Mouse (Mus musculus) heart, postnatal 4 days (tissue): ENCODE results near the gene Immt. TPM values are rescaled to one million over a fixed set of nuclear protein-coding genes. Genes with fewer than 3 reads are reported as not detected.
"Not testable (repeated sequence)": the region's sequence is repeated elsewhere in the genome, so short reads cannot be mapped to it uniquely, and the experiment has no call there.

Experiments
- DNase-seq: peaks from one replicate; pipeline ENCODE4 v3.0.0; 2021
- total RNA-seq, 2 experiments: library from RNA; stranded (reverse); gene quantifications; 2 replicates each; pipeline ENCODE4 v1.2.3; 2021

Immt gene
- total RNA-seq, 2 experiments from 2014 or later: 474 to 477 TPM

DNA sequence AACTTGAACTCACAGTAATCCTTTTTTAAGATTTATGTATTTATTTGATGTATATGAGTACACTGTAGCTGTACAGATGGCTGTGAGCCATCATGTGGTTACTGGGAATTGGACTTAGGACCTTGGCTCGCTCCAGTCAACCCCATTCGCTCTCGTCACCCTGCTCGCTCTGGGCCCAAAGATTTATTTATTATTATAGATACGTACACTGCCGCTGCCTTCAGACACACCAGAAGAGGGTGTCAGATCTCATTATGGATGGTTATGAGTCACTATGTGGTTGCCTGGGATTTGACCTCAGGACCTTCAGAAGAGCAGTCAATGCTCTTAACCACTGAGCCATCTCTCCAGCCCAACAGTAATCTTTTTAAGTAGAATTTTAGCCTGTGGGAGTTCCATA lies 15.8 kb downstream of the Immt start:
- not testable (repeated sequence) for DNase-seq

DNA sequence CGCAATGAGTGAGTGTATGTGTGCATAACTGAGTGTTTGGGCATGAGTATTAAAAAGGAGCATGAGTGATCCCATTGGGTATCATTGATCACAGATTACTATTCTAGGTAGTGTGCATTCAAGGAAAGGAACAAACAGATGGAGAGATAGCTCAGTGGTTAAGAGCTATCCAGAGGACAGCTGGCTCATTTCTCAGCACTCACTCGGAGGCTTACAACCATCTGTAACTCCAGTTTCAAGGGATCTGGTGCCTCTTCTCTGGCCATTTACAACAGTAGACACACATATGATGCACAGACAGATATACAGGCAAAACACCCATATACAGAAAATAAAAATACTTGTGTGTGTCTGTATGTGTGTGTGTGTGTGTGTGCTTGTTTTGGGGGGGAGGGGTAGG lies 36.6 kb downstream of the Immt start:
- DNase-seq: no peak

DNA sequence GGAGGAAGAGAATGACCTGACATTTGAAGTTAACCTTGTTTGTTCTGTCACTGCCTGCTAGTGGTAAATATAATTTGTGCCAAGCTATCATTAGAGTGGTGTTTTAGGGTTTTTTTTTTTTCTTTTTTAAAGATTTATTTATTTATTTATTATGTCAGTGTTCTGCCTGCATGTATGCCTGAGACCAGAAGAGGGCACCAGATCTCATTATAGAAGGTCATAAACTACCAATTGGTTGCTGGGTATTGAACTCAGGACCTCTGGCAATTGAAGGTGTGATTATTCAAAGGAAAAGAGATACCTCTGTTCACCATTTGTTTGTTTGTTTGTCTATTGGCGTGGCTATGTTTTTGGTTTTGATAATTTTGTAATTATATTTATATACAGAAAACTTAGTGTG lies 37.7 kb downstream of the Immt start:
- no peak for DNase-seq

DNA sequence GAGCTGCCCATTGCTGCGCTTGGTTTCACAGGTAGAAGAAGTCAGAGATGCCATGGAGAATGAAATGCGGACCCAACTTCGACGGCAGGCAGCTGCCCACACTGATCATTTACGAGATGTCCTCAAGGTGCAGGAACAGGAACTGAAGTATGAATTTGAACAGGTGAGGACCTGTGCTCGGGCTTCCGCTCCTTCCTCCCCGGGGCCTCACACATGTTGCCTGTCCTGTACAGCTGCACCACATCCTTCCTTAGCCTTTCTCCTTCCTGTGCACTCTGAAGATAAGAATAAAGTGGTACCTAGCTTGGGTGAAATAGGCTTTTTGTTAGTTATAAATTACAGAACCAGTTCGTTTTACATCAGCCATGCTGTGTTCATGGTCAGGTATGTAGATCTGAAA lies 40.3 kb downstream of the Immt start:
- no peak for DNase-seq

DNA sequence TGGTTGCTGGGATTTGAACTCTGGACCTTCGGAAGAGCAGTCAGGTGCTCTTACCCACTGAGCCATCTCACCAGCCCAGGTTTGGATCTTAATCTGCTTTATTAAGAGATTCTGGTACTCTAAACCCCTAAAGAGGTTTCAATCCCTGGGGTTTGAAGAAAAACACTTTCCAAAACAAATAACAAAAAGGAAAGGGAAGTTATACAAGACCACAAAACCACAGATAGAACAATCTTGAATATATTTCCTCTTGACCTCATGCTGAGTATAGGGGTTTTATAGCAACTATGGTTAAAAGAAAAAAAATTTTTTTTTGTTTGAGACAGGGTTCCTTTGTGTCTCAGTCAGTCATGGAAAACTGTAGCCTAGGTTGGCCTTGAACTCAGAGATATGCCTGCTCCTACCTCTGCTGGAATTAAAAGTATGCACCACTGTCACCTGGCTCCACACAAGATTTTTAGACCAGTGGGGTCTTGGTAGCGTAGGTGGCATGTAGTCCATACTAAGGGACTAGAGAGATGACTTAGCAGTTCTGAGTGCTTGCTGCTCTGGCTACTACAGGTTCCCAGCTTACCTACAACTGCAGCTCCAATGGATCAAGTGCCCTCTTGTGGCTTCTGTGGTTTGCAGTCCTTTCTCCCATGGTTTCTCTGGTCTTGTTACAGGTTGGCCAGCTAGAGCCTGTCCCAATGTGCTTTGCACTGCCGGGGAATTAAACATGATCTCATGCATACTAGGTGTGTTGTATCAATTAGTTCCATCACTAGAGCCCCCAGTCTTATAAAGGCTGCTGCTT lies 47.0 kb downstream of the Immt start:
- DNase-seq: no peak

DNA sequence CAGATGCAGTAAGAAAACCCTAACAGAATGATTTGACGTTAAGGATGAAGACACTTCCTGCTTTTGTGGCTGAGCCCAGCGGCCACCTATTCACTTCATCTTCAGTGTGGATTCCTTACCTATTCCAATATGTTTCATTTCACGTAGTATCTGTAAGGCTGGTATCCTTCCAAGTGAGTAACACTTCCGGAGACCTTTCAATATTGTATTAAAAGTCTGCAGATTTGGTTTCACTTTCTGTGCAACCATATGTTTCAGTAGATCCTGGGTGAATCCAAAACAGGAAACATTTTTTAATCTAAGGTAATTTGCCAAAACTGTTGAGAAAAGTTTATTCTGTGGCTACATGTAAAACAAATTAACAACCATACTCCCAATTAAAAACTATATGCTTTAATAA lies 62.1 kb downstream of the Immt start:
- DNase-seq: no peak

DNA sequence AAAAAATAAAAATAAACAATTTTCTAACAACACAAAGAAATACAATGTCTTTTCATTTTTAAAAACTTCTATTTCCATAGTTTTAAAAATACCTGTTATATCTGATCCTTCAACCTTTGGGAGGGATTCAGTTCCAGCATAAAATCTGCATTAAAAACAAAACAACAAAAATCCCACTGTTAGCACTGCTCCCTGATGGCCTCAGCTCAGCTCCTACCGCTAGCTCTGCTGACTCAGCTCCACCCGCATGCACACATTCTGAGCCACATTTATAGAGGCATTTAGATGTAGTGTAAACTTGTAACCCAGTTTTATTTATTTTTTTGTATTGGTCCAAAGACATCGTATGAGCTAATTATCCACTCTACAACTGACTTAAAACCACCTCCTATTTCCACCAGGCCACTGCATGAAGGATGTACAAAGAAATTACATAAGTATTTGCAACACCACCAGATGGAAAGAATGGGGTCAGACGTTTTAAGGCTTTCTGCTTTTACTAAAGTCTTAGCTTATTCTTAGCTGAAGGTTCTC lies 76.6 kb downstream of the Immt start:
- DNase-seq: no peak

DNA sequence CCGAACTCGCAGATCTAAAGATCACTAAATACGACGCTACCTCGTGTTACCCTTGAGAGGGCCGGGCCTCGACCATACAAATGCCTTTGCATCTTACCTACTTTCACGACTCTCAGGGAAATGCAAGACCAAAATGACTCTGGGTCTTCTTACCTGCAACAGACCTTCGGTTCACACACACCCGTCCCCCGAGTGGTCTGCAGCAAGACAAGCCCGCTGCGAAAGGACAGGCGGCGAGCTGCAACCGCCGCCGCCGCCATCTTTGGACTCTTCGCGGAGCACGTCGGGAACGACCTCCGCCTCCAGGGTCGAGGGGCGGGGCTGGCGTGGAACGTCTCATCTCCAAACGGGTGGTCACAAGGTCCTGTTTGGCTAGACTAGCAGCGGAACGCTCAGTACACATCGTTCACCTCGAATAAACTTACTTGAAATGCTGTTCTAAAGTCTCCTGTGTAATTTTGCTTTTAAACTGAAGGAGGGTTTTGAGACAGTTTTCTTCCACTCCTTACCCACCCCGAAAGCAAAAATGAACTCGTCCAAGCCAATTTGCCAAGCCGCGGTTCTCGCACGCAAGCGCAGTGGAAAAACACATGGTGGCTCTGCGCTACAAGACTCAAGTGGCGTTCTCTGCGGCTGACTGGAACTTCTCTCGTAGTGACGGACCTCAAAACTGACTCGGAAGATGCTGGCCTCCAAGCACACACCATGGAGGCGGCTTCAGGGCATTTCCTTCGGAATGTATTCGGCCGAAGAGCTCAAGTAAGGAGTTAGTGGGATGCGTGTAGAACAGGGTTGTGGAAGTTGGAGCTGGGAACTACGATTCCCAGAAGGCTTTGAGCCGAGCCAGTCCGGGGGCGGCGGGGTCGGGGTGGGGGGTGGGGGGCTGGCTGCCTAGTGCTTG lies 77.6 kb downstream of the Immt start, which contains the start of the genes Ptcd3 and Polr1a:
Gene Ptcd3 (minus strand): TSS at position 270 of the 901 bp plus-strand sequence.
Gene Polr1a (plus strand): TSS at position 573 of the 901 bp plus-strand sequence.
- peak; percentile 95 for DNase-seq

DNA sequence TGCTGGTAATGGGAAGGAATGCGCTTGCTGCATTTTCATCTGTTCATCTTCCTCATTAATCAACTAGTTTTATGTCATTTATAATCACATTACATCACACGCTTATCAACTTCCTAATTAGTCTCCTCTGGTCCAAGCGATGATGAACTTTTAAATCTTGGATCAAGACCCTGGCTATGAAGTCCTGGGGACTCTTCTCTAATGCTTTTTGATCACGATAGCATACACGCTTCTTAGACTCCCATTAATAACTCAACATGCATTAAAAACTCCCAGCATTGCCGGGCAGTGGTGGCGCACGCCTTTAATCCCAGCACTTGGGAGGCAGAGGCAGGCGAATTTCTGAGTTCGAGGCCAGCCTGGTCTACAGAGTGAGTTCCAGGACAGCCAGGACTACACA lies 78.3 kb downstream of the Immt start:
- no peak for DNase-seq

DNA sequence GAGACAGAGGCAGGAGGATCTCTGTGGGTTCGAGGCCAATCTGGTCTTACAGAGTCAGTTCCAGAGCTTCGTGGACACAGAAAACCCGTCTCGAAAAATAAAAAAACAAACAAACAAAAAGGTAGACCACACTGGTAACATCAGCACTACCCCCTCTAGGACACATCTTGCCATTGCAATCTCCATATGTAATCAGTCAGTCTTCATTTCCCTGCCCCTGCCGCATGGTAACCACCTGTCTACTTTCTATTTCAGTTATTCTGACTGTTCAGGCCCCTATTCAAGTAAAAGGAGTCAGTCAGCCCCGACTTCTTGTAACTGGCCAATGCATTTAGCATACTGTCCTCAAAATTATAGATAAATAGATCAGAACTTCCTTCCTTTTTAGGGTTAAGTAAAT lies 78.7 kb downstream of the Immt start:
- DNase-seq: no peak

DNA sequence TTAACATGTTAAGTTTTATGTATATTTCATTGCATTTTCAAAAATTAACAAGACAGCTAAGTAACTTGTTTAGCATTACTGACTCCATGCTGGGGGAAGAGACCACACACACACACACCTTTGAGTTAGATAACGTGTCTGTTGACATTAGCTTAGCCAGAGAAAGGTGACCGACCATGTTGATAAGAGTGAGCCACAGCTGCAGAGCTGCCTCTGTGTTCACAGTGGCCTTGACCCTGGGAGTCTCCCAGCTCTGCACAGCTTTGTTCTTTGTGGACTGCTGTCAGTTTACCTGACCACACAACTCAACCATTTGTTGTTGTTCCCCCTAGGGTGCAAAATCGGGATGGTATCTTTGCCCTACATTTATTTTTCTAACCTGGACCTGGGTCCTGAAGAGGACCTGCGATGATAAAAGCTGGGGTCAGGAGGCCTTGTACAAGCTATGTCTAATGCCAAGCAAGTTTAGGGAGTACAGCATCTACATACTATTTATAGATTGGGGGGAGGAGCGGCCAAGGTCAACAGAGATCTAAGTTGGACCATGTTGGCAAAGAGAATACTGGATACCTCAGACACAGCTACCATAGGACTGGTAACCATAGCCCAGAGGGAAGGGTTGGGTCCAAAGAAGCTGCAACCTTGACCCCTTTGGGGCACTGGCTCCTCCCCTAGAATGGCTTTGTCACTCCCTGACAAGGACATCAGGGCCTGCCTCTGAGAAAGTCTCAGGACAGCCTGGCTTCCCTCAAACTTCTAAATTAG lies 80.7 kb downstream of the Immt start:
- no peak for DNase-seq

DNA sequence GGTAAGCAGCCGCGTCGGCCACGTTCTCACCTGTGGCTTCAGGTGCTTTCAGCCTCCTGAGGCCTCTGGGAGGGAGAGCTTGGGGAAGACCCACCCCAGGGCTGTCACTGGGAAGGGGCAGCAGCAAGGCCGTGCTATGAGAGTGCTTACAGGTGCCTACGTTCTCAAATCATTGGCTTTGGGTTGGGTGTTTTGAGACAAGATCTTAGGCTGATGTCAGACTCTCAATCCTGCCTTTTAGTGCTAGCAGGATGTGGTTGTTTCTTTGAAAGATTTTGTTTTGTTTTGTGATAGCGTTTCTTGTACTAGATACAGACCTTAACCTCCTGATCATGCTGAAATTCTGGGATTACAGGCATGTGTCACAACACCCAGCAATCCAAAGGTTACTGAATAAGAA lies 89.6 kb downstream of the Immt start:
- DNase-seq: no peak

DNA sequence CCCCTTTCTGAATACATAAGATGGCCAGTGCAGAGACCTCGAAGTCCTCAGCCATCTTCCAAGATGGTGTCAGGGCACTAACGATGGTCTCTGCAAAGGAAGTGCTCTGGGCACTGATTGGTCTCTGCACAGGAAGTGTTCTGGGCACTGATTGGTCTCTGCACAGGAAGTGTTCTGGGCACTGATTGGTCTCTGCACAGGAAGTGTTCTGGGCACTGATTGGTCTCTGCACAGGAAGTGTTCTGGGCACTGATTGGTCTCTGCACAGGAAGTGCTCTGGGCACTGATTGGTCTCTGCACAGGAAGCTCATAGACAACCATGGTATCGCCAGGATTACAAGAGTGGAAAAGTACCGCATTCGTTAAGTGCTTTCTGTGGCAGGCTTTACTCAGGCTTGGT lies 94.1 kb downstream of the Immt start:
- DNase-seq: not testable (repeated sequence)

Other genes starting within 250 kb of the Immt start
- 10 to 100 TPM; 39.0 to 41.2 TPM for gene Kdm3a, start 198.3 kb upstream of the Immt start, total RNA-seq
- gene Reep1, start 123.8 kb upstream of the Immt start, total RNA-seq: 10 to 100 TPM; 22.4 to 22.9 TPM
- gene Mrpl35, start 4.4 kb upstream of the Immt start, total RNA-seq: 10 to 100 TPM; 43.7 to 50.6 TPM
- 100 to 1,000 TPM; 113 to 116 TPM for gene Ptcd3, start 77.4 kb downstream of the Immt start, total RNA-seq
- gene Polr1a, start 77.7 kb downstream of the Immt start, total RNA-seq: 10 to 100 TPM; 32.3 to 35.7 TPM